Mouse (Mus musculus): Measurements from ENCODE around the gene Dnajb14. TPM values are rescaled to one million over a fixed set of nuclear protein-coding genes. Genes with fewer than 3 reads are reported as not detected.

Dnajb14 gene
- total and polyA plus RNA-seq, 2 experiments = 2.2 to 5.9 TPM

GRCm38 (mm10) chr3:137893789-137894188 is 26.3 kb downstream of the Dnajb14 start:
- no peaks in the 10 kb centered on the region for H3K27me3 ChIP-seq (ENCODE audit: control insufficient read depth, insufficient read depth, low read length)
- TF ChIP-seq CTCF (IDR thresholded peaks at IDR 0.05; ENCODE audit: low read depth, low read length) (no peak), POLR2A (IDR thresholded peaks at IDR 0.05; ENCODE audit: extremely low read depth, insufficient read depth, low read length) (no peak)
- DNase-seq (ENCODE audit: extremely low read depth, low read depth, low spot score) = no peak
- no peak overlapping the region for H3K27ac ChIP-seq (replicated peaks; ENCODE audit: insufficient read depth, low read depth, low read length)
- no peak overlapping the region for H3K9ac ChIP-seq (ENCODE audit: low read depth, low read length)
- no peaks in the 10 kb centered on the region for H3K79me2 ChIP-seq (ENCODE audit: control insufficient read depth, insufficient read depth, low read length)
- no peaks in the 10 kb centered on the region for H3K4me1 ChIP-seq (ENCODE audit: control insufficient read depth, insufficient read depth, low read length)
- H3K4me3 ChIP-seq (ENCODE audit: insufficient read depth, low read depth, low read length) = no peak overlapping the region
- 84% methylated on average over 4 of the region's 4 CpGs for WGBS
- H3K36me3 ChIP-seq (ENCODE audit: control insufficient read depth, insufficient read depth, low read length) = peaks cover 7% of the 10 kb centered on the region; the same call in 1 of the 2 replicates

GRCm38 (mm10) chr3:137895196-137895595 is 27.7 kb downstream of the Dnajb14 start:
- Histone ChIP-seq H3K36me3 (ENCODE audit: control insufficient read depth, insufficient read depth, low read length) (peaks cover 7% of the 10 kb centered on the region; the same call in 1 of the 2 replicates), H3K27me3 (ENCODE audit: control insufficient read depth, insufficient read depth, low read length) (no peaks in the 10 kb centered on the region), H3K4me1 (ENCODE audit: control insufficient read depth, insufficient read depth, low read length) (peaks cover 5% of the 10 kb centered on the region), H3K4me3 (ENCODE audit: insufficient read depth, low read depth, low read length) (no peak overlapping the region), H3K9ac (ENCODE audit: low read depth, low read length) (no peak overlapping the region), H3K79me2 (ENCODE audit: control insufficient read depth, insufficient read depth, low read length) (no peaks in the 10 kb centered on the region), H3K27ac (replicated peaks; ENCODE audit: insufficient read depth, low read depth, low read length) (no peak overlapping the region)
- TF ChIP-seq CTCF (IDR thresholded peaks at IDR 0.05; ENCODE audit: low read depth, low read length) (peak; percentile 82), POLR2A (IDR thresholded peaks at IDR 0.05; ENCODE audit: extremely low read depth, insufficient read depth, low read length) (no peak)
- 97% methylated on average over 3 of the region's 3 CpGs for WGBS
- peak; percentile 15 for DNase-seq (ENCODE audit: extremely low read depth, low read depth, low spot score)

- no peak for TF ChIP-seq CTCF (IDR thresholded peaks at IDR 0.05; ENCODE audit: low read depth, low read length)
- no peak for TF ChIP-seq POLR2A (IDR thresholded peaks at IDR 0.05; ENCODE audit: extremely low read depth, insufficient read depth, low read length)
- H3K79me2 ChIP-seq (ENCODE audit: control insufficient read depth, insufficient read depth, low read length) = no peaks in the 10 kb centered on the region
- no peaks in the 10 kb centered on the region for H3K27me3 ChIP-seq (ENCODE audit: control insufficient read depth, insufficient read depth, low read length)
- H3K36me3 ChIP-seq (ENCODE audit: control insufficient read depth, insufficient read depth, low read length) = peaks cover 9% of the 10 kb centered on the region; the same call in 1 of the 2 replicates
- WGBS = 94% methylated on average over 4 of the region's 4 CpGs
- H3K4me1 ChIP-seq (ENCODE audit: control insufficient read depth, insufficient read depth, low read length) = peaks cover 7% of the 10 kb centered on the region
- H3K9ac ChIP-seq (ENCODE audit: low read depth, low read length) = no peak overlapping the region
- H3K27ac ChIP-seq (replicated peaks; ENCODE audit: insufficient read depth, low read depth, low read length) = no peak overlapping the region
- DNase-seq (ENCODE audit: extremely low read depth, low read depth, low spot score) = no peak
- no peak overlapping the region for H3K4me3 ChIP-seq (ENCODE audit: insufficient read depth, low read depth, low read length)
These were observed 28.9 kb downstream of the Dnajb14 start for GRCm38 (mm10) chr3:137896386-137896785.

- Histone ChIP-seq H3K4me1 (ENCODE audit: control insufficient read depth, insufficient read depth, low read length) (peaks cover 7% of the 10 kb centered on the region), H3K79me2 (ENCODE audit: control insufficient read depth, insufficient read depth, low read length) (no peaks in the 10 kb centered on the region), H3K27ac (replicated peaks; ENCODE audit: insufficient read depth, low read depth, low read length) (no peak overlapping the region), H3K27me3 (ENCODE audit: control insufficient read depth, insufficient read depth, low read length) (no peaks in the 10 kb centered on the region), H3K4me3 (ENCODE audit: insufficient read depth, low read depth, low read length) (no peak overlapping the region), H3K36me3 (ENCODE audit: control insufficient read depth, insufficient read depth, low read length) (peaks cover 9% of the 10 kb centered on the region; the same call in 1 of the 2 replicates), H3K9ac (ENCODE audit: low read depth, low read length) (no peak overlapping the region)
- no peak for DNase-seq (ENCODE audit: extremely low read depth, low read depth, low spot score)
- 97% methylated on average over 3 of the region's 3 CpGs for WGBS
- TF ChIP-seq CTCF (IDR thresholded peaks at IDR 0.05; ENCODE audit: low read depth, low read length) (no peak), POLR2A (IDR thresholded peaks at IDR 0.05; ENCODE audit: extremely low read depth, insufficient read depth, low read length) (no peak)
These were observed 29.4 kb downstream of the Dnajb14 start for GRCm38 (mm10) chr3:137896867-137897266.

- Histone ChIP-seq H3K27ac (replicated peaks; ENCODE audit: insufficient read depth, low read depth, low read length) (no peak overlapping the region), H3K79me2 (ENCODE audit: control insufficient read depth, insufficient read depth, low read length) (no peaks in the 10 kb centered on the region), H3K27me3 (ENCODE audit: control insufficient read depth, insufficient read depth, low read length) (no peaks in the 10 kb centered on the region), H3K4me3 (ENCODE audit: insufficient read depth, low read depth, low read length) (no peak overlapping the region), H3K36me3 (ENCODE audit: control insufficient read depth, insufficient read depth, low read length) (peaks cover 13% of the 10 kb centered on the region; the same call in 1 of the 2 replicates), H3K9ac (ENCODE audit: low read depth, low read length) (no peak overlapping the region), H3K4me1 (ENCODE audit: control insufficient read depth, insufficient read depth, low read length) (peaks cover 7% of the 10 kb centered on the region)
- DNase-seq (ENCODE audit: extremely low read depth, low read depth, low spot score) = no peak
- WGBS = 92% methylated on average over 5 of the region's 5 CpGs
- TF ChIP-seq POLR2A (IDR thresholded peaks at IDR 0.05; ENCODE audit: extremely low read depth, insufficient read depth, low read length) = no peak
- no peak for TF ChIP-seq CTCF (IDR thresholded peaks at IDR 0.05; ENCODE audit: low read depth, low read length)
These were observed 30.2 kb downstream of the Dnajb14 start for GRCm38 (mm10) chr3:137897685-137898084.

GRCm38 (mm10) chr3:137900149-137900548 is 32.7 kb downstream of the Dnajb14 start:
- TF ChIP-seq CTCF (IDR thresholded peaks at IDR 0.05; ENCODE audit: low read depth, low read length) (no peak), POLR2A (IDR thresholded peaks at IDR 0.05; ENCODE audit: extremely low read depth, insufficient read depth, low read length) (no peak)
- Histone ChIP-seq H3K79me2 (ENCODE audit: control insufficient read depth, insufficient read depth, low read length) (no peaks in the 10 kb centered on the region), H3K27ac (replicated peaks; ENCODE audit: insufficient read depth, low read depth, low read length) (no peak overlapping the region), H3K4me1 (ENCODE audit: control insufficient read depth, insufficient read depth, low read length) (peaks cover 7% of the 10 kb centered on the region), H3K9ac (ENCODE audit: low read depth, low read length) (no peak overlapping the region), H3K27me3 (ENCODE audit: control insufficient read depth, insufficient read depth, low read length) (no peaks in the 10 kb centered on the region), H3K4me3 (ENCODE audit: insufficient read depth, low read depth, low read length) (no peak overlapping the region), H3K36me3 (ENCODE audit: control insufficient read depth, insufficient read depth, low read length) (peaks cover 22% of the 10 kb centered on the region)
- WGBS = 36% methylated on average over 10 of the region's 10 CpGs
- DNase-seq (ENCODE audit: extremely low read depth, low read depth, low spot score) = peak; percentile 63

Measured in liver, adult 2 months (tissue).